Mouse (Mus musculus) B cell, adult 67 days (primary cell): ENCODE measurements around the gene Nox1. TPM values are rescaled to one million over a fixed set of nuclear protein-coding genes. Genes with fewer than 3 reads are reported as not detected.

Experiments used
- total RNA-seq, 2 experiments: library from RNA; stranded (reverse); gene quantifications; 4 replicates each; pipeline ENCODE4 v1.2.4; 2023

The Nox1 gene
- total RNA-seq: 1 to 10 TPM; 1.5 to 2.6 TPM

DNA sequence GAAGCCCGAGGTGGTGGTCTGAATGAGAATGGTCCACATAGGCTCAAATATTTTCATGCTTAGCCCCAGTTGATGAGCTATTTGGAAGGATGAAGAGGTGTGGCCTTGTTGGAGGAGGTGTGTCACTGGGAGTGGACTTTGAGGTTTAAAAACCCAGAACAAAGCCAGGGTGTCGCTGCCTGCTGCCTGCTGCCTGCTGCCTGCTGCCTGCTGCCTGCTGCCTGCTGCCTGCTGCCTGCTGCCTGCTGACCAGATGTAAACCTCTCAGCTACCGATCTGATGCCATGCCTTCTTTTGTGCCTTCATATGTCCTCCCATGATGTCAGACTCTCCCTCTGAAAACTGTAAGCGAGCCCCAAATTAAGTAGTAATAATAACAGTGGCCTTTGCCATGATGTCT lies at the start of gene Nox1:
TSS of gene Nox1 (minus strand) at position 101 of the 400 bp plus-strand sequence.

DNA sequence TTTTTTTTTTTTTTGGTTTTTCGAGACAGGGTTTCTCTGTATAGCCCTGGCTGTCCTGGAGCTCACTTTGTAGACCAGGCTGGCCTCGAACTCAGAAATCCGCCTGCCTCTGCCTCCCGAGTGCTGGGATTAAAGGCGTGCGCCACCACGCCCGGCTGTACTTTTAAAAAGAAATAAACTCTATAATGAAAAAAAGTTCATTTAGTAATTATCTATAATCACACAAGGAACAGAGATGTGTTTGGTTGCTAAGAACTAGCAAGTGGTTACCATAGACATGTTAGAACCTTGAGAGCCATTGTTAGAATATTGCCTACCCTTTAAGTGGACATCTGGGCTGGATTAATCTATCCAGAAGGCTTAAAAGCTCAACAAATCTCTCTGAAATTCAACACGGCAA lies 34.6 kb downstream of the Nox1 start, which contains the start of gene Arl13a:
TSS of gene Arl13a (plus strand) at position 301 of the 400 bp plus-strand sequence.

DNA sequence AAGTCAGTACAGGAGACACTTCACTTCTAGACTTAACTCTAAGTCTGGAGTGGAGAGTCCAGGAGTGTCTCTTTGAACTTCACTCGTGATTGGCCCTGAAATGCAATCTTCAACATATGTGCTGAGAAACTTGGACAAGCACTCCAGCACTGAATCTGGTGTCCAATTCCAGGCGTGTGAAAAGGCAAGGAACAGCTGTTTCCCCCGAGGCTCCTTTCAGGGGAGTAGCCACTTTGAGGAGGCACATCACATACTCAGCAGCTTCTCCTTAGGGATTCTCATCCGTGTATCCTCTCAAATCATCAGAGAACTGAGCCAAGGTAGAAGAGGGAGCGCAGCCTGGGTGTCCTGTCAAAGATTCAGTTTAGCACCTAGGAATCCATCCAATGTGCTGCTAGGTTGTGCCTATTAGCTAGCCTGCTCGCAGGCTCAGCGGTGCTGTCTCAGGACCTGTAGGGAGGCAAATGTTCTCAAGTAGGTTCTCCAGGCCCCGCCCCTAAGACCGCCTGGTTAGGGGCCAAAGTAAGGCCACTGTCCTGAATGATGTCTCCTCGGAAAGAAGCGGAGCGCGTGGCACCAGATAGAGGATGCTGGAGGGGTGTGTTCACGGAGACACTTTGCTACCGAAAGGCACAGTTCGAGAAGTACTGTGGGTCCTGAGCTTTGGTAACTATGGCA lies 59.6 kb downstream of the Nox1 start, which contains the start of gene Xkrx:
TSS of gene Xkrx (minus strand) at position 34 of the 678 bp plus-strand sequence.

DNA sequence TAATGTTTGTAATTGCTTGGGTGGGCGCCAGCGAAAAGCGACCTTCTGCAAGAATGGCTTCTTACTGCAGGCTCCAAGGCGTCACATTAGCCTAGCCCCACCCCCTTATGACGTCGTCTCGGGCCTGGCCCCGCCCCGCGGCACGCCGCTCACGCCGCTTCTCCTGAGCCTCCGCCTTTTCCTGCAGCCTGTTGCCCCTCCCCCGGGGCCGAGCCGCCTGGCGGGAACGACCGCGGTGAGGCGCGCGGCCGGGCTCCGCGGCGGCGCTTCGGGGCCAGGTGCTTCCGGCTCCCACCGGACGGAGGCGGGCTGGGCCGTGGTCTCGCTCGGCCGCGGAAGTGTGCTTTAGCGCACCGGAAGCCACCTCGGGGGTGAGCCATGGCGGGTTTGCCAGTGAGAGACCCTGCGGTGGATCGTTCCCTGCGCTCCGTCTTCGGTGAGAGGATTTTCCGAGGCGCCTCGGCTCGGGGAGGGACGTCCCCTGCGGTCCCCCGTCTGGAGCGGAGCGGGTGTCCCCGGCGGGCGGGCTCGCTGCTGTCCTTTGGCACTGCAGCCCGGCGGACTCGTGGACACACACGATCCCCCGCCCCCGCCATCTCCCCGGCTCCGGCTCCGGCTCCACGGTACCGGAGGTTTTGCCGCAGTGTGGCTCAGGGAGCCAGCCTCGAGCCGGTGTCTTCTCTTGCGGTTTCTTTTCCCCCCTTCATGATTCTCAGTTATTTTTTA lies 162.6 kb downstream of the Nox1 start, which contains the start of gene Cstf2:
TSS of gene Cstf2 (plus strand) at position 201 of the 726 bp plus-strand sequence.

Other genes with a start within 250 kb of the Nox1 start
- gene Sytl4, start 240.1 kb downstream of the Nox1 start, total RNA-seq: under 1 TPM in 1 of 2 experiments, not detected in 1; 0.30 TPM
- gene Cstf2, start 162.8 kb downstream of the Nox1 start, total RNA-seq: 10 to 100 TPM; 50.4 to 50.7 TPM
- gene Xkrx, start 59.9 kb downstream of the Nox1 start, total RNA-seq: 10 to 100 TPM; 32.6 to 35.6 TPM
- not detected for gene Arl13a, start 34.5 kb downstream of the Nox1 start, total RNA-seq
- 10 to 100 TPM; 36.0 to 41.6 TPM for gene Trmt2b, start 55.0 kb upstream of the Nox1 start, total RNA-seq
- not detected for gene Tmem35a, start 73.3 kb upstream of the Nox1 start, total RNA-seq
- gene Cenpi, start 86.1 kb upstream of the Nox1 start, total RNA-seq: 1 to 10 TPM; 3.6 to 3.7 TPM
- gene Drp2, start 182.6 kb upstream of the Nox1 start, total RNA-seq: not detected